Comparison of ENCODE assay signal across 8 mouse cellular contexts in genomic region chr4:129821087-129821616, GRCm38 (mm10). TPM values are rescaled to one million over a fixed set of nuclear protein-coding genes. Genes with fewer than 3 reads are reported as not detected.
DNase-seq lines count a peak whose midpoint lies in the region; ATAC-seq and TF ChIP-seq lines count a peak whose summit lies in the region.

No protein-coding gene starts in this region.

- H3K9ac ChIP-seq in forebrain, embryonic 13.5 days: peak overlapping the region; percentile 95
- H3K9ac ChIP-seq in liver, embryonic 12.5 days: peak overlapping the region; percentile 95
- peak overlapping the region; percentile 96 for H3K9ac ChIP-seq in stomach, embryonic 14.5 days (replicated peaks; ENCODE audit: low read depth, low read length)

- ATAC-seq in forebrain, embryonic 13.5 days: no peak
- ATAC-seq in liver, embryonic 12.5 days: no peak
- no peak for ATAC-seq in stomach, embryonic 14.5 days (ENCODE audit: insufficient number of reproducible peaks, insufficient read depth, low FRiP score, low read depth)

- TF ChIP-seq POLR2A in lung, adult 2 months (IDR thresholded peaks at IDR 0.05; ENCODE audit: borderline replicate concordance, extremely low read depth, low read depth, low read length): no peak

- WGBS in lung, adult 2 months: under 1% methylated on average over 16 of the region's 16 CpGs
- under 1% methylated on average over 16 of the region's 16 CpGs for WGBS in forebrain, embryonic 13.5 days
- WGBS in liver, embryonic 12.5 days (ENCODE audit: insufficient replicate concordance): under 1% methylated on average over 16 of the region's 16 CpGs
- under 1% methylated on average over 16 of the region's 16 CpGs for WGBS in stomach, embryonic 14.5 days

- no peak for TF ChIP-seq CTCF in lung, adult 2 months (IDR thresholded peaks at IDR 0.05; ENCODE audit: insufficient read depth, low read length)

- H3K36me3 ChIP-seq in forebrain, embryonic 13.5 days (ENCODE audit: poor library complexity, severe bottlenecking): no peaks in the 10 kb centered on the region
- H3K36me3 ChIP-seq in liver, embryonic 12.5 days: peaks cover 7% of the 10 kb centered on the region
- H3K36me3 ChIP-seq in stomach, embryonic 14.5 days (ENCODE audit: control insufficient read depth, insufficient read depth, low read length): no peaks in the 10 kb centered on the region

- H3K27ac ChIP-seq in forebrain, embryonic 13.5 days: peak overlapping the region; percentile 92
- H3K27ac ChIP-seq in liver, embryonic 12.5 days: peak overlapping the region; percentile 94
- peak overlapping the region; percentile 94 for H3K27ac ChIP-seq in stomach, embryonic 14.5 days (ENCODE audit: low read length)

- H3K9me3 ChIP-seq in forebrain, embryonic 13.5 days (replicated peaks): no peaks in the 10 kb centered on the region
- no peaks in the 10 kb centered on the region for H3K9me3 ChIP-seq in liver, embryonic 12.5 days (replicated peaks)
- no peaks in the 10 kb centered on the region for H3K9me3 ChIP-seq in stomach, embryonic 14.5 days (ENCODE audit: control insufficient read depth, low read depth, low read length)

- peak overlapping the region; percentile 75 for H3K4me2 ChIP-seq in forebrain, embryonic 13.5 days
- peak overlapping the region; percentile 92 for H3K4me2 ChIP-seq in liver, embryonic 12.5 days
- peak overlapping the region; percentile 60 for H3K4me2 ChIP-seq in stomach, embryonic 14.5 days (replicated peaks; ENCODE audit: low read depth, low read length)

- peak overlapping the region; percentile 85 for H3K4me3 ChIP-seq in lung, adult 2 months (replicated peaks; ENCODE audit: extremely low read depth, low read depth, low read length)
- peak overlapping the region; percentile 92 for H3K4me3 ChIP-seq in forebrain, embryonic 13.5 days
- peak overlapping the region; percentile 93 for H3K4me3 ChIP-seq in liver, embryonic 12.5 days
- peak overlapping the region; percentile 80 for H3K4me3 ChIP-seq in stomach, embryonic 14.5 days (ENCODE audit: low read depth, low read length)

- no peaks in the 10 kb centered on the region for H3K27me3 ChIP-seq in forebrain, embryonic 13.5 days
- H3K27me3 ChIP-seq in liver, embryonic 12.5 days (replicated peaks): no peaks in the 10 kb centered on the region
- H3K27me3 ChIP-seq in stomach, embryonic 14.5 days (ENCODE audit: control insufficient read depth, insufficient read depth, low read length): no peaks in the 10 kb centered on the region

- DNase-seq in lung, adult 2 months: no peak
- no peak for DNase-seq in lung, postnatal 14 days
- DNase-seq in T-cell, adult 2 months (ENCODE audit: low spot score): peak; percentile 64
- DNase-seq in layer of hippocampus, adult 11-12 months (ENCODE audit: low spot score): no peak
- no peak for DNase-seq in gastrocnemius, postnatal 25 days

- H3K4me1 ChIP-seq in lung, adult 2 months (ENCODE audit: control insufficient read depth, insufficient read depth, low read length): peaks cover 22% of the 10 kb centered on the region
- H3K4me1 ChIP-seq in forebrain, embryonic 13.5 days: peaks cover 29% of the 10 kb centered on the region
- peaks cover 67% of the 10 kb centered on the region for H3K4me1 ChIP-seq in liver, embryonic 12.5 days
- peaks cover 30% of the 10 kb centered on the region for H3K4me1 ChIP-seq in stomach, embryonic 14.5 days (ENCODE audit: control insufficient read depth, insufficient read depth, low read length)

RNA-seq across cellular contexts. Expression of gene Ptp4a2, which starts 10.1 kb away (rescaled TPM):
- 40.3 and 50.2 TPM in 2 replicates for polyA plus RNA-seq in lung, adult 2 months (2012; rRNA removed)
- 358 and 389 TPM in 2 replicates for polyA plus RNA-seq in forebrain, embryonic 13.5 days (2015; fragmentation: Nextera tagmentation; extraction: Ambion mirVana)
- polyA plus RNA-seq in liver, embryonic 12.5 days (2016; fragmentation: Nextera tagmentation; extraction: Ambion mirVana): 229 and 244 TPM in 2 replicates
- polyA plus RNA-seq in stomach, embryonic 14.5 days (2014; fragmentation: Nextera tagmentation; extraction: Ambion mirVana): 252 and 294 TPM in 2 replicates
- 100 to 1,000 TPM; 556 to 584 TPM for total RNA-seq in gastrocnemius, postnatal 25 days (2021)
